Mouse (Mus musculus): ENCODE measurements around the gene Stoml2. TPM values are rescaled to one million over a fixed set of nuclear protein-coding genes. Genes with fewer than 3 reads are reported as not detected.
"Not testable (repeated sequence)": the region's sequence is repeated elsewhere in the genome, so short reads cannot be mapped to it uniquely, and the experiment has no call there.

Stoml2 gene
- total RNA-seq, 2 experiments from 2014 or later: 99.9 to 106 TPM

DNA sequence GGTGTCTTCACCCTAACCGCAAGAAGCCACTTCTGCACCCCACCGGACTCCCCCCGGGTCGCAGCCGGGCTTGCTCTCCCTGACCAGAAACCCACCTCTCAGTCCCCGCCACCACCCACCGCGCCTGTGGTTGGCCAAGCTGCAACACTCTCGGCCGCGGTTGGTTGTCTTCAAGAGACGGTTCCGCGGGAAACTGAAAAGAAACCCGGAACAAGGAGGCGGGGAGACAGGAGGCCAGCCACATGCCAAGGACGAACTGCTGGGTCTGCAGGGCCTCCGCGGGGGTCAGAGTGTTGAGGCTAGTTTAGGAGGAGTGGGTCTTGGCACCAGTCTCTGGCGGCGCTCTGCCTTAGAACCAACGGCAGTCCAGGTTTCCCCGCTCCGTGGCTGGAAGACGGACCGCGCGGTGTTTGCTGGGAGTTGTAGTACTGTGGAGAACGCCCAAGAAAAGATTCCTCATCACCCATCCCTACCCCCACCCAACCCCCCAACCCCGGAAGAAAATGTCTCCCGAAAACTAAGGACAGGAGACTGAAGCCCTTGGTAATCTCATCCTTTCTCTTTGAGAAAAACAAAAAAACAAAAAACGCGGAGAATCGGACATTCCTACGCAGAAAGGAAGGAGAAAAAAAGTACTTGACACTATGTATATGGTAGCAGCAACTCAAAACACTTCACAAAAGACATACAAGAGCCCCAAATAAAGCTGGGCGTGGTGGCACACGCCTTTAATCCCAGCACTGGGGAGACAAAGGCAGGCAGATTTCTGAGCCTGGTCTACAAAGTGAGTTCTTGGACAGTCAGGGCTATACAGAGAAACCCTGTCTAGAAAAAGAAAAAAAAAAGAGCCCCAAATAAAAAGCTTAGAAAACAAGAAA lies 21.1 kb downstream of the Stoml2 start, which contains the start of gene Fancg:
Fancg (minus strand) TSS at position 346 of the 878 bp plus-strand sequence.
- intact Hi-C loops (cut with DNase I): no loop called here
- peak; percentile 88 to 91 for DNase-seq

DNA sequence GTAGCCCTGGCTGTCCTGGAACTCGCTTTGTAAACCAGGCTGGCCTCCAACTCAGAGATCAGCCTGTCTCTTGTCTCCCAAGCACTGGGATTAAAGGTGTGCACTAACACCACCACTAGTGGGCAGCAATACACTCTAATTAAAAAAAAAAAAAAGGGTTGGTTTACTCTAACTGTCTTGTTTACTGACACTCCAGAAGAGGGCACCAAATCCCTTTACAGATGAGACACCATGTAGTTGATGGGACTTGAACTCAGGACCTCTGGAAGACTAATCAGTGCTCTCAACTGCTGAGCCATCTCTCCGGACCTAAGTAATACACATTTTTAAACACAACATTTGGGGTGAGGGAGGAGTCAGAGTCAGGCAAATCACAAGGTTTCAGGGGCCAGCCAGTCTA lies 25.7 kb downstream of the Stoml2 start:
- intact Hi-C loops (cut with DNase I): loop anchor here (1.0 kb wide), 1 partner anchor 20 kb away; the partner anchor contains the start of gene Pigo

DNA sequence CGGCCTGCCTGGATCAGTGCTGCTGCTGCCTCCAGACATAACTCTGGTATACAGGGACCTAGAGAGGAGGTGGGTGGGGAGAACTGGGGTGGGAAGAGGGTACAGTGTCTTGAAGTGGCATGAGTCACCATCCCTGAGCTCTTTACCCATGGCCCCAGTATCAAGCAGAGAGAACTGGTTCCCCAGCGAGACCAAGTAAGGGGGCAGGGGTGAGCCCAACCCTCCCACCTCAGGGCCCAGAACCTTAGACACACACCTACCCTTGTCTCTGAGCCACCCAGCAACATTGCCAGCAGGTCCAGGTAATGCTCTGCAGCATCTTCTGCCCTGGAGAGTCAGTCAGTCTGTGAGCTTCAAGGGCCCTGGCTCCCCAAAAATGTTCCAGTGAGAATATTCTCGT lies 26.6 kb downstream of the Stoml2 start:
- no peak for DNase-seq
- intact Hi-C loops (cut with DNase I): loop anchor here (1.0 kb wide), 1 partner anchor 20 kb away; the partner anchor contains the start of gene Pigo

More for the DNA sequence above, 25.7 kb downstream of the Stoml2 start:
- DNase-seq: peak; percentile 28 to 69

DNA sequence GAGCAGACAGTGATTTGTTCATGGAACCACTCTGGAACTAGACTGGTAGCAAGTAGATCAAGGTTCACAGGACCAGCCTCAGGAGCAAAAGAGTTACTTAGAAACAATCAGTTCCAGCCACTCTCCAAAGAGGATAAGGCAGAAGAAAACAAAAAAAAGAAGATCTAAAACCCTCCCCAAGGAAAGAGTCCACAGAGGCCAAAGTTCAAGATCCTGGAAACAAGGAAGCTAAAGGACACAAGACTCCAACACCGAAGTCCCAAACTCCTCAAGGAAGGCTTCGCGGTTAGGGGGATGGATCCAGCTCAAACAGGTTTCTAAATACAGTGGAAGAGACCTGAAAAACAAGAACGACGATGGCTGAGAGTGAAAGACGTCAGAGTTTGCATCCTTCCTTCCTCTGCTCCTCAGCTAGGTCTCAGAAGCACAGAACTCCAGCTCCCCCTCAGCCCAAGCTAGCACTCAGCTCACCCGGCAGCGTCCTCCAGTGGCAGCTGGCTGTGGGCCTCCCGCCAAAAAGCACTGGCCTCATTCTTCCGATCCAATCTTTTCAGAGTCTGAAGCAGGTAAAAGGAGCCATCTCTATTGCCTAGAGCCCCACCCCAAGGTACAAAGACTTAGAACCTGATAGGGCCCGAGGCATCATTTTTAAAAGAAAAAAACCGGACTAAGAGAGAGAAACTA lies 28.6 kb downstream of the Stoml2 start:
- intact Hi-C loops (cut with DNase I): no loop called here
- no peak for DNase-seq

DNA sequence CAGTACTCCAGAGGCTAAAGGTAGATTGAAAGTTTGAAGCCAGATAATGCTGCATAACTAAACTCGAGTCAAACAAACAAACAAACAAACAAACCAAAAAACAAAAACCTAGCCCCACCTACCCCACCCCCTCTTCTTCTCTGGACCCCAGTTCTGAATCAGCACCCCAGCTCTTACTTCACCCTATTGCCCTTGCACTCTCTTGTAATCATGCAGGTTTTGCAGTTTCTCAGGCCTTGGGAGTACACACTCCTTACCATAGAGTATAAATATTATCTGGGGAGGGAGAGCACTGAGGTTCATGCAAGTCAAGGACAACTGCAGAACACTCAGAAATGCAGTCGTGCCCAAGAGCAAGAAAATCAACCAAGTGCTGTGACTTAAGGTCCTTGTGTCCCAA lies 30.2 kb downstream of the Stoml2 start:
- DNase-seq: no peak
- intact Hi-C loops (cut with DNase I): no loop called here

DNA sequence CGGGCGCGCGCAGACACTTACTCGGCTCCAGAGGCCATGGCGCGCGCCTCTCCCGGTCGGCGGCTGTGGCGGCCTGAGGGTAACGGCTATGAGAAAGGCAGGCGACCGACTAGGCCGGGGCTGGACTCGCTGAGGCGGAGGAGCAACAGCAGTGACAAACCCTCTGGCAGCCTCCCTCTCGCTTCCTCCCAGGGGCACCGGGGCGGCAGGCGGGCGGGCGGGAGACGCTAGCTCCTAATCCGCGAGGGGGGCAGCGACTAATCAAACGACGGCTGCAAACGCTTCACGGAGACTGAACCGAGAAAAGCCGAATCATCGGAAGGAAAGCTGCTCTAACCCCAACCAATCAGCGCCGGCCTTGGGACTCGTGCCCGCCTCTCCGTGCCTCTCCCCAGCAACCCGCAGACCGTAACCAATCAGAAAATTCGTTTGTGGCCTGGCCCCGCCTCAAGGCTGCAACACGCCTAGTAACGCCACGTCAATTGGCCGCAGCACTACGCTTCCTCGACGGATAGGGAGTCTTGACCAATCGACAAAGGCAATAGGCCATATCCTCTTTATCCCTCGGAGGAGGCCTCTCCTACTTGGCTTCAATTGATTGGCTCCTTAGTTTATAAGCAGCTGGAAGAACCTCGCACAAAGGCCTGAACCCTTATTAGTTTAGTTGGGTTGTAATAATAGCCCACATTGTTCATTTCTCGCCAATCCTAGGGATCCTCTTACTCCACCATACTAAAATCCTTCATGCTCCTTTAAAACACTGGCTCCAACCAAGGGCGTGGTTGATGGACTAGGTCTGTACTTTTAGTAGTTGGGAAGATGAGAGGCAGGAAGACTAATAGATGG lies 31.1 kb downstream of the Stoml2 start, which contains the start of gene Vcp:
Vcp (minus strand) TSS at position 367 of the 846 bp plus-strand sequence.
- intact Hi-C loops (cut with DNase I): not testable (repeated sequence)
- peak; percentile 99 to 100 for DNase-seq

DNA sequence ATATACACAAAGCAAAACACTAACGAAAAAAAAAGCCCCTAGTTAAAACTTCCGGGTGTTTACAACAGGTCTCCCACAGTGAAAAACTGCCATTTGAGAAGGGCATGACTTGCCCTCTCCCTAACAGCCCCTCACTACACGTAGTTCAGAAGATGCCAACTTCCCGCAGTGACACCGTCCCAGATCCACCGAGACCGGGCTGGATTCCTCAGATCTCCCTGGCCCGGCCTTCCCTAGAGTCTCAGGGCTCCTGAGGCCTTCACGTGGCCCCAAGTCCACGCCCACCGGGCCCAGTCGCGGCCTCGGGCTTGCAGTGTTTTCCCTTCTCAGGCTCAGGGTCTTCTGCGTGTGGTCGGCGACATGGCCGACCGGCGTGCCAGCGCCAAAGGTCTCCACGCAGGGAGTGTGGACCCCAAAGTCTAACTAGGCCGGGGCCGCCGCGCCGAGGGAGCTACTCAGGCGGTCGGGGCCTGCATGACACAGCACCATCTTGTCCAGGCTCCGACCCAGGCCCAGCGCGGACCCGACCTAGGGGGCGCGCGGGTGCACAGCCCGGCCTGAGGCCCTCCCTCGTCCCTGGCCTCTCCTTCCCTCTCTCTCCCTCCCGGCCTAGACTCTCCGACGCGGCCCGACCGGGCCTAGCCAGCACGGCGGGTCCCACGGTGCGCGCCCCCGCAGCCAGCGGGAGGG lies 31.9 kb downstream of the Stoml2 start:
- intact Hi-C loops (cut with DNase I): no loop called here
- peak; percentile 82 to 84 for DNase-seq

DNA sequence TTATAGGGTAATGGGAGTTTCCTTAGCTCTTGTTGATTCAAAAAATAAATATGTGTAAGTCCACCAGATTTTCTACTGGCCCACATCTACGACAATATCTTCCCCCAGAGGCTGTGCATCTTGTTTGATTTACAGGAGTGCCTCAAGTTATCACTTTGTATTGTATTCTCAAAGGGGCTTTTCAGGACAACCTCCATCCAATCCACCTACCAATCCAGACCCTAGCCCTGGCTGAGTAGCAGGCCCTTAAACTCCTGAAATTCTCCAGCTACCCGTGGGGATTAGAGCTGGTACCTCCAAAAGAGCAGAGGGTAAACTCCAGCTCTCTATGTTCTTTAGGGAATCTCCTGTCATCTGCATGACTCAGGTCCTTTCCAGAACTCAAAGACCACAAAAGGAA lies 33.5 kb downstream of the Stoml2 start:
- no peak for DNase-seq
- intact Hi-C loops (cut with DNase I): no loop called here

DNA sequence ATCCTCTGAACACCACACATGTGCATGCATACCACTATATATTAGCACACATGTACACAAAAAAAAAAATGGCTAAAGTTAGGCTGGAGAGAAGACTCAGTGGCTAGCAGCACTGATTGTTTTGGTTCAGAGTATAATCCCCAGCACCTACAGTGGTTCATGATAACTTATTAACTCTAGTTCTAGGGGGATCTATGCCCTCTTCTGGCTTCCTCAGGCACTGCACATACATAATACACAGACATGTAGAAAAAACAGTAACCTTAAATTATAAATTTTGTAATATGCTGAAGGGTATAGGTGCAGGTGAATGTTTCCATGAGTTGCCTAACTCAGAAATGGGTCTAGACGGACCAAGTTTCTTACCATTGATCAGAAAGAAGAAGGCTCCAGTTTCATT lies 43.2 kb downstream of the Stoml2 start:
- intact Hi-C loops (cut with DNase I): no loop called here
- DNase-seq: no peak

DNA sequence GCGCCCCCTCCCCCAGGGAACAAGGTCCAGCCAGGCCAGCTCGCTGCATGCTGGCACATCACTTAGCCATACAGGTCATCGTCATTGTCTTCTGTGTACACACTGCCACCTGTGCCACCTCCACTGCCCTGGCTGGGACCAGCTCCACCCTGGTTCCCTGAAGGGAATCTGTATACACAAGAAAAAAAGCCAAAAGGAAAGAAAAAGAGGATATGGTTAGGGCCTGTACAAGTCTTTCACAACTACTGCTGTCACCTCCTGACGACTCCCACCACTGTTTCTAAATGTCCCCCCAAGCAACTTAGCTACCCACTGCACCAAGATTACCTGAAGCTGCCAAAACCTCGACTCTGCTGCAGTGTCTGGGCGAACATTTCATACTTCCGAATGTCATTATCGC lies 51.0 kb downstream of the Stoml2 start:
- intact Hi-C loops (cut with DNase I); DNase-seq: not testable (repeated sequence)

DNA sequence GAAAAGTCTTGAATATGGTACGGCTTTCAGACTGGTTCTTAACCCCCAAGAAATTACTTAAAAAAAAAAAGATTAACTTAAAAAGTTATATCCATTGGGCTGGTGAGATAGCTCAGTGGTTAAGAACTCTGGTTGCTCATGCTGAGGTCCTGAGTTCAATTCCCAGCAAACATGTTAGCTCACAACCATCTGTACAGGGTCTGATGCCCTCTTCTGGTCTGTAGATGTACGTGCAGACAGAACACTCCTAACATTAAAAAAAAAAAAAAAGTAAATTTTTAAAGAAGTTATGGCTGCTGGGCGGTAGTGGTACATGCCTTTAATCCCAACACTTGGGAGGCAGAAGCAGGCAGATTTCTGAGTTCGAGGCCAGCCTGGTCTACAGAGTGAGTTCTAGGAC lies 53.4 kb downstream of the Stoml2 start:
- intact Hi-C loops (cut with DNase I): no loop called here

More for the DNA sequence above, 53.4 kb downstream of the Stoml2 start:
- DNase-seq: no peak

Other genes with a start within 250 kb of the Stoml2 start
- gene Fam205a1, start 177.8 kb downstream of the Stoml2 start, total RNA-seq (2021): not detected
- under 1 TPM in 1 of 2 experiments, not detected in 1; 0.07 TPM for gene Gm12394, start 174.9 kb downstream of the Stoml2 start, total RNA-seq (2021)
- 1 to 10 TPM; 2.7 to 2.9 TPM for gene Fam205c, start 157.5 kb downstream of the Stoml2 start, total RNA-seq (2021)
- gene Phf24, start 115.0 kb downstream of the Stoml2 start, total RNA-seq (2021): 1 to 10 TPM; 8.0 to 9.5 TPM
- 10 to 100 TPM; 61.8 to 68.9 TPM for gene Dnajb5, start 81.9 kb downstream of the Stoml2 start, total RNA-seq (2021)
- gene 1700022I11Rik, start 62.1 kb downstream of the Stoml2 start, total RNA-seq (2021): not detected
- gene Vcp, start 31.2 kb downstream of the Stoml2 start, total RNA-seq (2021): 100 to 1,000 TPM; 306 to 324 TPM
- gene Fancg, start 21.2 kb downstream of the Stoml2 start, total RNA-seq (2021): 1 to 10 TPM; 5.8 to 6.7 TPM
- 10 to 100 TPM; 19.3 to 25.1 TPM for gene Pigo, start 5.9 kb downstream of the Stoml2 start, total RNA-seq (2021)
- 10 to 100 TPM; 23.6 to 30.7 TPM for gene Fam214b, start 14.5 kb upstream of the Stoml2 start, total RNA-seq (2021)
- 10 to 100 TPM; 28.3 to 31.4 TPM for gene Unc13b, start 27.2 kb upstream of the Stoml2 start, total RNA-seq (2021)
- under 1 TPM in 1 of 2 experiments, not detected in 1; 0.17 TPM for gene Atp8b5, start 235.4 kb upstream of the Stoml2 start, total RNA-seq (2021)

Measured in heart, postnatal 10 days (tissue).